Mouse (Mus musculus) kidney, adult 2 months (tissue): ENCODE results near the gene Zfp280c.

ENCODE experiments used
- CTCF ChIP-seq: fragments of 200-500 bp; conservative IDR thresholded peaks from 2 replicates; pipeline ENCODE4 v1.5.1; 2011; ENCODE audit warnings: low read depth, mild to moderate bottlenecking, control low read depth, low read length, moderate library complexity, mixed read lengths; ENCODE audit not compliant: insufficient read depth, insufficient read length
- POLR2A ChIP-seq: fragments of 200-500 bp; IDR thresholded peaks from one replicate; pipeline ENCODE4 v1.6.1; 2011; ENCODE audit warnings: low read depth, low read length, control low read depth

GRCm38 (mm10) chrX:48519549-48520085 is 74.7 kb downstream of the Zfp280c start:
- TF ChIP-seq CTCF (no peak), POLR2A (no peak)
